Mouse (Mus musculus): ENCODE data around the gene Itpkc. TPM values are rescaled to one million over a fixed set of nuclear protein-coding genes. Genes with fewer than 3 reads are reported as not detected.
A peak's percentile ranks its signal among the peaks of the same experiment; 100 is the strongest.

The Itpkc gene
- polyA plus RNA-seq, 1 experiment: 12.4 TPM

DNA sequence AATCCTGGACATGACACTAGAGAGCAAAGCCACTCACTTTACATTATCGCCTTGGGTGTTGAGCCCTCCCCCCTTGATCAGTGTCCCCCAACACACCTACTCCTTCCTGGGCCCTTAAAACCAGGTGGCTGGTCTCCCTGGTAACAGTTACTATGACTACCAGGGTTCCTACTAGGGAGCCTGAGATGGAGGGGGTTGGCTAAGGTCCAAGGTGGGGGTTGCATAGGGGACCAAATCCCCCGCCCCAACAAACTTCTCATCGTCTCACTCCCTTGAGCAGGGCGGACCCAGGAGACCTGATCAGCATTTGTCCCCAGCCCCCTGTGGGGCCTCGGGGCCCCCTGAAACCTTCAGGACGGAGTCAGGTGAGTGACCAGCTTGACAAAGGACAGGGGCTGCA lies 33.4 kb upstream of the Itpkc start:
- DNase-seq: no peak
- H3K27me3 ChIP-seq (ENCODE audit: control insufficient read depth, insufficient read depth, low read length): no peaks in the 10 kb centered on the region
- 52% methylated on average over 6 of the region's 6 CpGs for WGBS
- TF ChIP-seq CTCF (IDR thresholded peaks at IDR 0.05; ENCODE audit: borderline replicate concordance, insufficient read depth, low read depth, low read length): no peak
- no peak for TF ChIP-seq POLR2A (IDR thresholded peaks at IDR 0.05; ENCODE audit: borderline replicate concordance, insufficient read depth, low read length)
- no peak overlapping the region for H3K4me3 ChIP-seq (replicated peaks; ENCODE audit: insufficient read depth, low read depth, low read length)
- H3K27ac ChIP-seq (ENCODE audit: insufficient read depth, low read length): no peak overlapping the region
- H3K4me1 ChIP-seq (ENCODE audit: control insufficient read depth, insufficient read depth, low read length): peaks cover 21% of the 10 kb centered on the region

GRCm38 (mm10) chr7:27260856-27261255 lies 32.4 kb upstream of the Itpkc start:
- WGBS: 12% methylated on average over 7 of the region's 7 CpGs
- H3K27ac ChIP-seq (ENCODE audit: insufficient read depth, low read length): 0 out of 2 replicates have a peak overlapping the region, but pooled peaks have one; percentile 20
- TF ChIP-seq CTCF (IDR thresholded peaks at IDR 0.05; ENCODE audit: borderline replicate concordance, insufficient read depth, low read depth, low read length) (no peak), POLR2A (IDR thresholded peaks at IDR 0.05; ENCODE audit: borderline replicate concordance, insufficient read depth, low read length) (no peak)
- peak; percentile 54 to 63 for DNase-seq
- H3K4me3 ChIP-seq (replicated peaks; ENCODE audit: insufficient read depth, low read depth, low read length): peak overlapping the region; percentile 84
- H3K27me3 ChIP-seq (ENCODE audit: control insufficient read depth, insufficient read depth, low read length): no peaks in the 10 kb centered on the region
- H3K4me1 ChIP-seq (ENCODE audit: control insufficient read depth, insufficient read depth, low read length): peaks cover 21% of the 10 kb centered on the region

GRCm38 (mm10) chr7:27259771-27260170 lies 31.3 kb upstream of the Itpkc start:
- peak overlapping the region; percentile 84 for H3K4me3 ChIP-seq (replicated peaks; ENCODE audit: insufficient read depth, low read depth, low read length)
- no peaks in the 10 kb centered on the region for H3K27me3 ChIP-seq (ENCODE audit: control insufficient read depth, insufficient read depth, low read length)
- peaks cover 21% of the 10 kb centered on the region for H3K4me1 ChIP-seq (ENCODE audit: control insufficient read depth, insufficient read depth, low read length)
- peak overlapping the region; percentile 92; the same call in 1 of the 2 replicates for H3K27ac ChIP-seq (ENCODE audit: insufficient read depth, low read length)
- peak in 1 of 2 experiments; percentile 43 for DNase-seq
- WGBS: 0% methylated on average over 5 of the region's 5 CpGs
- TF ChIP-seq CTCF (IDR thresholded peaks at IDR 0.05; ENCODE audit: borderline replicate concordance, insufficient read depth, low read depth, low read length) (no peak), POLR2A (IDR thresholded peaks at IDR 0.05; ENCODE audit: borderline replicate concordance, insufficient read depth, low read length) (no peak)

- TF ChIP-seq POLR2A (IDR thresholded peaks at IDR 0.05; ENCODE audit: borderline replicate concordance, insufficient read depth, low read length): no peak
- no peak for TF ChIP-seq CTCF (IDR thresholded peaks at IDR 0.05; ENCODE audit: borderline replicate concordance, insufficient read depth, low read depth, low read length)
- H3K27ac ChIP-seq (ENCODE audit: insufficient read depth, low read length): peak overlapping the region; percentile 92
- H3K27me3 ChIP-seq (ENCODE audit: control insufficient read depth, insufficient read depth, low read length): no peaks in the 10 kb centered on the region
- peak; percentile 46 to 53 for DNase-seq
- peaks cover 21% of the 10 kb centered on the region for H3K4me1 ChIP-seq (ENCODE audit: control insufficient read depth, insufficient read depth, low read length)
- WGBS: 0% methylated on average over 9 of the region's 9 CpGs
- H3K4me3 ChIP-seq (replicated peaks; ENCODE audit: insufficient read depth, low read depth, low read length): peak overlapping the region; percentile 84
Measured at GRCm38 (mm10) chr7:27259271-27259721, 30.8 kb upstream of the Itpkc start.

- WGBS: 2% methylated on average over 46 of the region's 47 CpGs
- Histone ChIP-seq H3K27ac (ENCODE audit: insufficient read depth, low read length) (peak within 1 kb of the TSS; percentile 92), H3K4me3 (replicated peaks; ENCODE audit: insufficient read depth, low read depth, low read length) (peak within 1 kb of the TSS; percentile 84), H3K4me1 (ENCODE audit: control insufficient read depth, insufficient read depth, low read length) (peaks cover 21% of the 10 kb centered on the region), H3K27me3 (ENCODE audit: control insufficient read depth, insufficient read depth, low read length) (no peaks in the 10 kb centered on the region)
- peak; percentile 94 to 95 for DNase-seq
- TF ChIP-seq CTCF (IDR thresholded peaks at IDR 0.05; ENCODE audit: borderline replicate concordance, insufficient read depth, low read depth, low read length) (no peak), POLR2A (IDR thresholded peaks at IDR 0.05; ENCODE audit: borderline replicate concordance, insufficient read depth, low read length) (peak; percentile 43; the same call in 1 of the 2 replicates)
Measured at GRCm38 (mm10) chr7:27258205-27258899, 29.9 kb upstream of the Itpkc start, which contains the start of gene Numbl. Numbl (plus strand) TSS chr7:27258433.

DNA sequence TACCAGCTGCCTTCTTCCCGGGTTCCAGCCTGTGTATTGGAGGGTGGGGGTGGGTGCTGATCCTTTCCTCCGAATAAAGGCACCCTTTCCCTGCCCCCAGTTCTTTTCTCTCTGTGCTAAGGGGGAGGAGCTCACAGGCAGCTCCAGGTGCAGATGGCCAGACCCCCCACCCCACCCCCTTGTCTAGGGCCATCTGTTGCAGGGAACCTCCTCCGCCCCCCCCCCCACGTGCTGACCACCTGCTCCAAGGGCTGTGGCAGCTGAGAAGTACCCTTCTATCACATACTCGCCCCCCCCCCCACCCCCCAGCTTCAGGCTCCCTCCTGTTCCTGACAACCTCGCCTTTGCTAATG lies 29.4 kb upstream of the Itpkc start:
- 0% methylated on average over 6 of the region's 6 CpGs for WGBS
- DNase-seq: peak in 1 of 2 experiments; percentile 55
- Histone ChIP-seq H3K4me1 (ENCODE audit: control insufficient read depth, insufficient read depth, low read length) (peaks cover 21% of the 10 kb centered on the region), H3K27ac (ENCODE audit: insufficient read depth, low read length) (peak overlapping the region; percentile 84), H3K27me3 (ENCODE audit: control insufficient read depth, insufficient read depth, low read length) (no peaks in the 10 kb centered on the region), H3K4me3 (replicated peaks; ENCODE audit: insufficient read depth, low read depth, low read length) (peak overlapping the region; percentile 84)
- TF ChIP-seq CTCF (IDR thresholded peaks at IDR 0.05; ENCODE audit: borderline replicate concordance, insufficient read depth, low read depth, low read length): no peak
- no peak for TF ChIP-seq POLR2A (IDR thresholded peaks at IDR 0.05; ENCODE audit: borderline replicate concordance, insufficient read depth, low read length)

GRCm38 (mm10) chr7:27257046-27257851 lies 28.8 kb upstream of the Itpkc start:
- peak overlapping the region; percentile 76 for H3K27ac ChIP-seq (ENCODE audit: insufficient read depth, low read length)
- WGBS: 5% methylated on average over 27 of the region's 27 CpGs
- peak; percentile 78 to 81 for DNase-seq
- no peak for TF ChIP-seq POLR2A (IDR thresholded peaks at IDR 0.05; ENCODE audit: borderline replicate concordance, insufficient read depth, low read length)
- TF ChIP-seq CTCF (IDR thresholded peaks at IDR 0.05; ENCODE audit: borderline replicate concordance, insufficient read depth, low read depth, low read length): no peak
- H3K4me1 ChIP-seq (ENCODE audit: control insufficient read depth, insufficient read depth, low read length): peaks cover 21% of the 10 kb centered on the region
- H3K4me3 ChIP-seq (replicated peaks; ENCODE audit: insufficient read depth, low read depth, low read length): peak overlapping the region; percentile 21
- no peaks in the 10 kb centered on the region for H3K27me3 ChIP-seq (ENCODE audit: control insufficient read depth, insufficient read depth, low read length)
